Mouse (Mus musculus) lung, embryonic 16.5 days (tissue): ENCODE measurements around the gene Zfp709. TPM values are rescaled to one million over a fixed set of nuclear protein-coding genes. Genes with fewer than 3 reads are reported as not detected.
A peak's percentile ranks its signal among the peaks of the same experiment; 100 is the strongest.
"Not testable (repeated sequence)": the region's sequence is repeated elsewhere in the genome, so short reads cannot be mapped to it uniquely, and the experiment has no call there.

Experiments
- ATAC-seq: fragments of 200-750 bp; cut with Nextera tagmentation; 2 replicates; pipeline ENCODE4 v1.8.0; 2017; ENCODE audit warnings: low read depth, mild to moderate bottlenecking, moderate library complexity
- H3K27ac ChIP-seq: fragments of 300-500 bp; sonication (generic); 2 replicates; pipeline ENCODE4 v1.5.1; 2014; ENCODE audit warnings: mild to moderate bottlenecking, control low read depth, low read length
- H3K27me3 ChIP-seq: fragments of 300-500 bp; sonication (generic); 2 replicates; pipeline ENCODE4 v1.6.1; 2014; ENCODE audit warnings: low read depth, low read length, mixed read lengths; ENCODE audit not compliant: control insufficient read depth, insufficient read depth
- H3K36me3 ChIP-seq: fragments of 300-500 bp; sonication (generic); 2 replicates; pipeline ENCODE4 v1.6.1; 2014; ENCODE audit warnings: low read length; ENCODE audit not compliant: control insufficient read depth, insufficient read depth
- H3K4me1 ChIP-seq: fragments of 300-500 bp; sonication (generic); replicated peaks from 2 replicates; pipeline ENCODE4 v1.6.1; 2014; ENCODE audit warnings: low read length, mixed read lengths; ENCODE audit not compliant: control insufficient read depth, insufficient read depth
- H3K4me2 ChIP-seq: fragments of 300-500 bp; sonication (generic); 2 replicates; pipeline ENCODE4 v1.6.1; 2014; ENCODE audit warnings: low read depth, low read length, control low read depth
- H3K4me3 ChIP-seq: fragments of 300-500 bp; sonication (generic); 2 replicates; pipeline ENCODE4 v1.5.1; 2014; ENCODE audit warnings: mild to moderate bottlenecking, low read length, control low read depth
- H3K9ac ChIP-seq: fragments of 300-500 bp; sonication (generic); 2 replicates; pipeline ENCODE4 v1.6.1; 2014; ENCODE audit warnings: low read length, control low read depth
- H3K9me3 ChIP-seq: fragments of 300-500 bp; sonication (generic); 2 replicates; pipeline ENCODE4 v1.6.1; 2016; ENCODE audit warnings: low read length; ENCODE audit not compliant: control insufficient read depth
- WGBS: fragments of 180-500 bp; shearing (Covaris S2); extraction: QIAGEN DNeasy Blood & Tissue Kit; methylation state at CpG from one replicate; pipeline ENCODE4 v1.1.7; 2014; 5-methylcytosine and 5-hydroxymethylcytosine counted together
- polyA plus RNA-seq: library from polyadenylated mRNA; unstranded; fragments of >200 nt; fragmentation: Nextera tagmentation; extraction: Ambion mirVana; gene quantifications from 2 replicates; pipeline ENCODE4 v1.2.1, GENCODE M21; 2015

Zfp709 gene
- 6.2 and 7.2 TPM in 2 replicates for polyA plus RNA-seq

DNA sequence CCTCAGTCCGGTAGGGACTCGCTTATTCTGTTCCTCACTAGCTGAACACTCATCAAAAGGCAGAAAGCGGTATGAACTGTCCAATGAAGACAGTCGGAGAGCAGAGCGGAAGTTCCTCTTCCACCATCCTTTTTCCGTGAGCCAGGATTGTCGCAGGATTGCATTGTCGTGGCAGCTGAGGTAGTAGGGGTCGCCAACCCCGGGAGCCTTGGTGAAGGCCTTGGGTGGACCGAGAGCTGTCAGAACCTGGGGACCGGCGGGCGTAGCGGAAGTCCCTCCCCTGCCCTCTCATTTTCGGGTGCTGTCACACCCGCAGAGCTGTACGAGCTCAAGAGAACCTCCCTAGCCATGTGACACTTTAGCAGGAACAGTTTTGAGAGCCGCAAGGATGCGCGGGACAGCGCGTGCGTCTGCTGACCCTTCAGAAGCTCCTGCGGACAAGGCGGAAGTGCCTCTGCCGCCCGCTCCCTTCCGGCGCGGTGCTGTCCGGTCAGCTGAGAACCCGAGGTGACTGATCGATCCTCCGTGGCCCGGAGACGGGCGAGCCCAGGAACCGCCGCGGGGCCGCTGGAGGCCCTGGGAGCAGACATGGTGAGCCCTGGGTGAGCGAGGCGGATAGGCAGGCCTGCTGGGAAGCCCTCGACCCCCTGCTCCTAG is at the start of gene Zfp709:
Gene Zfp709, plus strand, starts transcription at position 402 of the 657 bp plus-strand sequence.
- H3K27me3 ChIP-seq: no peaks in the 10 kb centered on the region
- peak within 1 kb of the TSS; percentile 62 for H3K27ac ChIP-seq
- H3K36me3 ChIP-seq: peaks cover 20% of the 10 kb centered on the region
- peak; percentile 98 for ATAC-seq
- peak within 1 kb of the TSS; percentile 74 for H3K9ac ChIP-seq
- no peaks in the 10 kb centered on the region for H3K4me1 ChIP-seq
- peaks cover 13% of the 10 kb centered on the region for H3K9me3 ChIP-seq
- WGBS: 3% methylated on average over 45 of the region's 45 CpGs
- peak within 1 kb of the TSS; percentile 81 for H3K4me3 ChIP-seq
- H3K4me2 ChIP-seq: peak within 1 kb of the TSS; percentile 69

DNA sequence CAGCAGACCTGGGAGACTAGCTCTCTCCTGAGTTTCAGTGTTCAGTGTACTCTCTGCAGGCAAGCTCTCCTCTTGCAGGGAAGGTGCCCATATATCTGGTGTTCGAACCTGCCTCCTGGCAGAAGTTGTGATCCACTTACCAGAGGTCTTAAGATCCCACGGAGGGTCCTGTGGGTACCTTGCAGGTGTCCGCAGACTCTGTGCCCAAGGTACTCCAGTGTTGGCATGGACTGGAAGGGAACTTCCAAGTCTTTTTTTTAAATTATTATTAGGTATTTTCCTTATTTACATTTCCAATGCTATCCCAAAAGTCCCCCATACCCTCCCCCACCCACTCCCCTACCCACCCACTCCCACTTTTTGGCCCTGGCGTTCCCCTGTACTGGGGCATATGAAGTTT is 43.6 kb upstream of the Zfp709 start:
- H3K4me2 ChIP-seq, H3K9ac ChIP-seq, ATAC-seq, H3K36me3 ChIP-seq, H3K4me1 ChIP-seq, H3K9me3 ChIP-seq, H3K4me3 ChIP-seq, H3K27me3 ChIP-seq, H3K27ac ChIP-seq: not testable (repeated sequence)
- WGBS: 80% methylated on average over 4 of the region's 4 CpGs

DNA sequence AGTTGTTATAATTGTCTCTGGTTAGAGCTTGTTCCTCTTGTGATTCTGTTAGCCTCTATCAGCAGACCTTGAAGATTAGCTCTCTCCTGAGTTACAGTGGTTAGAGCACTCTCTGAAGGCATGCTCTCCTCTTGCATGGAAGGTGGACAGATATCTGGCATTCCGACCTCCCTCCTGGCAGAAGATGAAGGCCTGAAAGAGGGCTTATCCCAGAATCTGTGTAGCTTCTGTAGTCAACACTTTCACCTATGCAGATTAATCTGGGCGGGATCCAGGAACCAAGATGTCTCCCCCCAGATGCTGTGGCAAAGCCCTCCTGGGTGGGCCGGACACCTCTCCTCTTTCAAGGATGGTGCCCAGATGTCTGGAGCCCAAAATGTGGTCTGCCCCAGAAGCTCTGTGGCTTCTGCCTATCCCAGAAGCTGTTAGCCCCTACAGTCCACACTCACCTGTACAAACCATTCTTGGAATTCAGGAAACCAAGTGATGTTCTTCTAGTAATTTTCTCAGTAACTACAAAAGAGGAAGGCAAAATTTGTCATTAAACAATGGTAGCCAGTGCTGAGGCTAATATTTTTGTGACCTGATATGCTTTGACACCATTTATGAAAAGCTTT is 40.5 kb upstream of the Zfp709 start:
- not testable (repeated sequence) for H3K9me3 ChIP-seq, H3K27me3 ChIP-seq, H3K9ac ChIP-seq, ATAC-seq, H3K4me2 ChIP-seq, H3K27ac ChIP-seq, H3K36me3 ChIP-seq, H3K4me1 ChIP-seq, H3K4me3 ChIP-seq
- 80% methylated on average over 3 of the region's 3 CpGs for WGBS

DNA sequence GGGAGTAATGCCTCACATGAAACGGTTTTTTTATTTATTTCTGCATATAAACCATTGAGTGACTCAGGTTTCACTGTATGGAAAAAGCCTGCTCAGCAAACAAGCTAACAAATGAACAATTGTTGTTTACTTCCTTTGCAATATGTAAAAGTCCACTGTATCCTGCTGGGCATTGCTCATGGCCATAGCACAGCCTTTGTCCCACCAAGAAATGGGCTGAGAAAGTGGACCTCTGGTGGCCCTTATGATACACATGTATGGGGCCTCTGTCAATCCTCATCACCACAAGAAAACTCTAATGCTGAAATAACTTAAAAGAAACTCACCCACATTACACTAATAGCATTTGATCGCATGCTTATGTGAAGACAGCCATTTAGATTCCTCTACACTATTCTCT is 39.3 kb upstream of the Zfp709 start:
- H3K27ac ChIP-seq, ATAC-seq: not testable (repeated sequence)
- WGBS: 64% methylated on average over 2 of the region's 2 CpGs

DNA sequence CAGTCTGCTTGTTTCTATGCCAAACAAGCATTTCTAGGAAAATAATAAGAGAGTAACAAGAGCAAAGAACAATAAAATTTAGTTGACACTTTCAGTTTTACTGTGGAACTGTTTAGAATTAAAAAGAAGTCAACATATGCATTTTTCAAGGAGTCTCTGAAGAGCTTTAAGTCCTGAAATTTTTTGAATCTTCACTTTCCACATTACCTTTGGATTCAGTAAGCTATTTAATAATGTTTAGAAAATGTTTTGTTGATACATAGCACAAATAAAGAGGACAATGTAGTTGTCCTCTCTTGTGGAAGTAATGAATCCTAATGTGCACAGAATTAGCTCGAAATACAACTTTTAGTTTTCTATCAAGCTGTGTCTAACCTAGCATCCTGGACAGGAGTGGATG is 37.4 kb upstream of the Zfp709 start:
- not testable (repeated sequence) for ATAC-seq, H3K9ac ChIP-seq, H3K27ac ChIP-seq, H3K36me3 ChIP-seq, H3K4me2 ChIP-seq, H3K4me1 ChIP-seq, H3K9me3 ChIP-seq, H3K27me3 ChIP-seq, H3K4me3 ChIP-seq
- WGBS: 77% methylated on average over 1 of the region's 1 CpGs

More for the DNA sequence above, 39.3 kb upstream of the Zfp709 start:
- not testable (repeated sequence) for H3K4me2 ChIP-seq, H3K4me1 ChIP-seq, H3K27me3 ChIP-seq, H3K9ac ChIP-seq, H3K36me3 ChIP-seq, H3K9me3 ChIP-seq, H3K4me3 ChIP-seq

DNA sequence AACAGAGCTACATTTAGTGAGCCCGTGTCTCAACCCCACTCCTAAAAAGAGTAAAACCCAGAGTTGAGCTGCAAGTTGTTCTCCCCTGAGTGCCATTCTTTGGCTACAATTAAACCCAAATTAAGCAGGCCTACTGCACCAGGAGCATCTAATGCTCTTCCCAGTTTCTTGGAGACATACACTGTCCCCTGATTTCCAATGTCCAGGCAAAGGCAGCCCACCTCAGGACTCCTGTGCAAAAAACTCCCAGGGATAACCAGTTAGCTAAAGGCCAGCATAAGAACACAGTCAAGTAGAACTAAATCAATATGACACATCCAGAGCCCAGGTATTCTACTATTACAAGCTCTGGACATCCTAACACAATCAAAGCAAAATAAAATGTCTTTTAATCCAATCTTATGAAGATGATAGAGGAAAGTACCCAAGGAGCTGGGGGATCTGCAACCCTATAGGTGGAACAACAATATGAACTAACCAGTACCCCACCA is 35.8 kb upstream of the Zfp709 start:
- H3K4me3 ChIP-seq, H3K36me3 ChIP-seq, H3K27ac ChIP-seq, H3K4me2 ChIP-seq, H3K9ac ChIP-seq, H3K9me3 ChIP-seq, H3K4me1 ChIP-seq, ATAC-seq, H3K27me3 ChIP-seq: not testable (repeated sequence)
- 83% methylated on average over 1 of the region's 1 CpGs for WGBS

DNA sequence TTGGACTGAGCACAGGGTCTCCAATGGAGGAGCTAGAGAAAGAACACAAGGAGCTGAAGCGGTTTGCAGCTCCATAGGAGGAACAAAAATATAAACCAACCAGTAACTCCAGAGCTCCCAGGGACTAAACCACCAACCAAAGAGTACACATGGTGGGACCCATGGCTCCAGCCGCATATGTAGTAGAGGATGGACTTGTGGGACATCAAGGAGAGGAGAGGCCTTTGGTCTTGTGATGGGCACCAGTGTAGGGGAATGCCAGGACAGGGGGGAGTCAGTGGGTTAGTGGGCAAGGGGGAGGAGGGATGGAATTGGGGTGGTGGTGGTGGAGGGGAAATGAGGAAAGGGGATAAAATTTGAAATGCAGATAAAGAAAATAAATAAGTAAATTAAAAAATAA is 35.1 kb upstream of the Zfp709 start:
- not testable (repeated sequence) for H3K27ac ChIP-seq, H3K4me1 ChIP-seq, H3K36me3 ChIP-seq, H3K27me3 ChIP-seq, H3K9ac ChIP-seq, ATAC-seq, H3K4me3 ChIP-seq, H3K9me3 ChIP-seq, H3K4me2 ChIP-seq
- 76% methylated on average over 2 of the region's 2 CpGs for WGBS

DNA sequence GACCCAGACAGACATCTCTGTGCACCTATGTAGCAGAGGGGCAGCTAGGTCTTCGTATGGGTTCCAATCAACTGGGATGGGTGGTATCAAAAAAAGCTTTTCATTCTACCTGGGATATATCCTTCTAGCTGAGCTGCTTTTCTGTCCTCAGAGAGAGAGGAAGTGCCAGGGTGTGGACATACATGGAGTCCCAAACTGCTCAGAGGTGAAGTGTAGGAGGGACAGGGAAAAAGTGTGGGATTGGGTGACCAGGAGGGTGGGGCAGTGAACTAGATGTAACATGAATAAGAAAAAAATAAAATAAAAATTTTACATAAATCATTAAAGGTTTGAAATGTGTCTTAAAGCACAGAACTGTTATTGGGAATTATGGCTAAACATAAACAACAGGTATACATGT is 30.8 kb upstream of the Zfp709 start:
- not testable (repeated sequence) for H3K4me1 ChIP-seq, H3K9me3 ChIP-seq, ATAC-seq, H3K36me3 ChIP-seq, H3K27ac ChIP-seq, H3K27me3 ChIP-seq, H3K4me3 ChIP-seq, H3K4me2 ChIP-seq, H3K9ac ChIP-seq
- 63% methylated on average over 1 of the region's 1 CpGs for WGBS

DNA sequence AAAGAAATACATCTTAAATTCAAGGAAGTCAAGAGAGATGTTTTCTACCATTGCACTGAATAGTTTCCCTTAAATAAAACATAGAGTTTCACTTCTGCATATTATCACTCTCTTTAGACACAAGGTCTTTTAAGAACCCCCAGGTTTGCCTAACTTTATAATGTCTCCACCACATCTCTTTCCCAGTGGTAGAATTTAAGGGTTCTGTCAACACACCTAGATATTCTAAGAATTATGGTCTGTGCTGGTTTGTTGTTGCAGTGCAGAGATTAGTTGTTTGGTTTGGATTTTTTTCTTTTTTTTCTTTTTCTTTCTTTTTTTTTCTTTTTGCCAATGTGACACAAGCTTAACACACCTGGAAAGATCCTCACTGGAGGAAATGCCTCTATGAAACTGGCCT is 28.5 kb upstream of the Zfp709 start:
- H3K4me3 ChIP-seq, H3K9me3 ChIP-seq, H3K4me1 ChIP-seq, ATAC-seq, H3K4me2 ChIP-seq, H3K27ac ChIP-seq, H3K9ac ChIP-seq, H3K27me3 ChIP-seq, H3K36me3 ChIP-seq: not testable (repeated sequence)
